Mouse (Mus musculus) frontal cortex, adult (tissue): Measurements from ENCODE around the gene Dpy19l1.
A peak's percentile ranks its signal among the peaks of the same experiment; 100 is the strongest.

Experiments used
- ATAC-seq: cut with Nextera tagmentation; 2 replicates; pipeline ENCODE4 v1.9.2; 2017; ENCODE audit warnings: mild to moderate bottlenecking, moderate library complexity, mixed read lengths; ENCODE audit not compliant: low TSS enrichment

The Dpy19l1 gene

DNA sequence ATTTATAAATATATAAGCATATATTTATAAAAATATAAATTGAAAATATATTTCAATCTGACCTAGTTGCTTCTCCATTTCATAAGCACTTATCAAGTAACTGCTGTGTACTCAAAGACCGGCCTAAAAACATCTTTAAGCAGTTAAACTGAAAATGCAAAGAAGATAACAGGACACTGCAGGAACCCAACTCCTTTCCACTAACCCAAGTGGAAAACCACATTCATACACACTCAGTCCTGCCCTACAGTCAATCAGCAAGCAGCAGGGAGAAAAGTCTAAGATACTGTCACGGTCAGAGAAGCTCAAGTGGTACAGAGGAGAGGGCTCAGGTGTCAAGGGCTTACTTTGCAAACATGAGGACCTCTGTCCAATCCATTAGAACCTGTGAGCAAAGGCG is 30.4 kb downstream of the Dpy19l1 start:
- ATAC-seq = no peak

DNA sequence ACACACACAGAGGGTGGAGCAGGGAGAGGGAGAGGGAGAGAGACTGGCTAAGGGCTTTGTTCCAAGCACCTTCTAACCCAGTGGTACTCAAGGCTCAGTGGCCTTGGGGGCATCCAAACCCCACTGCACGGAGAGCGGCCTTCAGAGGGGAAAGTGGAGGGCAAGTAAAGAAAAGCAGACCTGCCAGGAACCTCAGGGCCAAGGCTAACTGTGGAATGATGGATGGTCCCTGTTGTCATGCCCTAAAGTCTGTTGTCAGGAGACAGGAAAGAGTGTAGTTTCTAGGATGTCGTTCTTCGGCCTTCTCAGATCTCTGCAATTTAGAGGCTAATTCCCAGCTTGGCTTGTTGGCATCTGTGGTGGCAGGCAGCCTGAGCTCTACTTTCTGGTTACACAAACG is 32.8 kb downstream of the Dpy19l1 start:
- ATAC-seq = no peak

DNA sequence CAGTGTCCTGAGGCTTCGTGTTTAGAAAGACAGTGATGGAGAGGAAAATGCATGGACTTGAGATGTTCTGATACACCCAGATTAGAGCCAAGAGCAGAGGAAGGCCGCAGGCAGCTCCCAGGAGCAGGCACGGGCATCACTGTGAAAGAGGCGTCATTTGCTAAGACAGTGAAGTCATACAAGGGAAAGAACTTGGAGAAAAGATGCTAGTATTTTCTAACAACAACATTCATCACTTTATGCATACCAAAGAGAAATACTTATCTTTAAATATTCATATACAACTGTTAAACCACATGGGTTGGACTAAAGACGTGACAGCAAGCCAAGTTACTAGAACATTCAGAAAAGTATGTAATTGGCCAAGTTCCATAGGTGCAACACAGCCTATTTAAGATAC is 35.8 kb downstream of the Dpy19l1 start:
- peak; percentile 25; the same call in 1 of the 2 replicates for ATAC-seq

DNA sequence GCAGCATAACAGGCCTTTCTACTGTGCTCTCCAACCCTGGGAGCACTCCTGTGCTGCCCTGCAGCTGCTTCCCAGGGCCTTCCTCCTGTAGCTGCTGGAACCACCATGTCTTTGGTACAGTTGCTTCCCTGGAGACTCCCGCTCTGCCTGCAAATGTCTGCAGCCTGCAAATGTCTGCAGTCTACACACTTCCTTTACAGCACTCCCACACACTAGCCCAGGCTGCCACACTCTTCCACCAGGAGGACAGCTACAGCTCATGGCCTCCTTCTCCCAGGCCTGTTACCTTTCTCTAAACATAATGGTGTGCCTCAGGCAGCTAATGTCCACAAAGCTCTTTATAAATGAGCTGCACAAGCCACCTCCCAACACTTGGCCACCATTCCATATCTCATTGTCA is 36.3 kb downstream of the Dpy19l1 start:
- ATAC-seq = peak; percentile 81

DNA sequence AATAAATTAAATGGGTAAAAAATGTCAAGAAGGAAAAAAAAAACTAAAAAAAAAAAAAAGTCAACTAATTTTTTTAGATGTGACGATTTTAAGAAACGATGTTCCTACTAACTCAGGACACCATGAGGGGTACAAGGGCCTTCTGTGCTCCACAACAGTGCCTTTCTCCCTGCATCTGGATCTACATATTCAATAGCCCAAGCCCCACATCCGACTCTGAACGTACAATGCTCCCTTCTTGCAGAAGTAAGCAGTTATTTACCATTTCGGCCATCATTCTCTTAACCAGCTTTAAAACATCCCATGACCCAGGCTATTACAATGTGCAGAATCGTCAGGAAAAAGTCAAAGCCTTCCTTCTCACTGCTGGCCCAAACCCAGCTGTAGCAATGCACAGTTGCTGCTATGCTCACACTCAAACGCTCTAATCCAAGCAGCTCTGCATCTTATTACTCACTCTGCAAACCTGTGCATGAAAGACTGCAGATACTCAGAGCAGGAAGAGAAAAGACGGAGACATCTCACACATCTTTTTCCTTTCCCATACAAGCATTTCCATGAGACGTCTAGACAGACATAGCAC is 41.5 kb downstream of the Dpy19l1 start:
- peak; percentile 41; the same call in 1 of the 2 replicates for ATAC-seq

DNA sequence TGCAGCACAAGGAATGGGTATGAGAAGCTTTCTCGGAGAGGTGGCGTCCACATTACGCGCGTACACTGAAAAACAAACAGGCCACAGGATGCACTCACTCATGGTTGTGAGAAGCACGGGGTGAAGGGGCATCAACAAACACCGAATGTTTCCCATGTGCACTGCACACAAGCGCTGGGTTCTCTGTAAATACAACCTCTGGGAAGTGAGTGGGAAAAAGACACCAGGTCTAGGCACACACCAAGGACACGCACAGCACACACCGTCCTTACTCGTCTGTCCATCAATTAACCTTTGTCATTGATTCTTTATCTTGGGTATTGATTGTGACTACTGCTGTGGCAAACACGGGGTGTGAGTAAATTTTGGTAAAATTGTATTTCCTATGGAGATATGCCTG is 49.1 kb downstream of the Dpy19l1 start:
- no peak for ATAC-seq

DNA sequence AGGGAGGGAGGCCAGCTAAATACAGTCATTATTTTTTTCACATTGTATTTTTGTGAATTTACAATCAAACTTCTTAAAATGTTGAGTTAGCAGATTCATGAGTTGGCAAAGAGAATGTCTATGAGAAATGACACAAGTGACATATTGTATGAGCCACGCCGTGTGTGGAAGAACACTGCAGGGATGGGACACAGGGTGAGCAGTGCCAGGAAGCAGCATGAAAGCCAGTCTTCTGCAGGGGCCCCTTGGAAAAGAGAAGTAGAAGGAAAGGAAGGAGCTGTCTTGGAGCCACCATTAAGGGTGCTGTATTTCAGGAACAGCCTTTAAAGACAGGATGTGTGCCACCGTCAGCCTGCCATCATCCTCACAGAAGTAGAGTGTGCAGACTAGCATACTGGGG is 52.0 kb downstream of the Dpy19l1 start:
- no peak for ATAC-seq

DNA sequence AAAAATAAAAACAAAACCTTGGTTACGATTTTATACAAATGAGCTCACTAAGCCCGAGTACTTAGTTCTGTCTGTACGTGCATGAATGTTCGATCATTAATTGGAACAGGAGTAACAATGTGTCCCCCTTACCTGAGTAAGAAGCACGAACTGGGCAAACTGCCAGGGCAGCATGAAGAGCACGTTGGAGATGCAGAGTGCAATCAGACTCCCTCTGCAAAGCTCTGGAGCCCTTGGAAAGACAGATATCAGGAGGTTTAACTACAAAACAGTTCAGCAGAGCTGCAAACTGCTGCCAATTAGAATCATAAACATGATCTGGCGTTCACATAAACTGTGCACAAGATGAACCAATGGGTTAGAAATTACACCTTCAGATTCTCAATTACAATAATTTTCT is 52.4 kb downstream of the Dpy19l1 start:
- ATAC-seq = no peak

DNA sequence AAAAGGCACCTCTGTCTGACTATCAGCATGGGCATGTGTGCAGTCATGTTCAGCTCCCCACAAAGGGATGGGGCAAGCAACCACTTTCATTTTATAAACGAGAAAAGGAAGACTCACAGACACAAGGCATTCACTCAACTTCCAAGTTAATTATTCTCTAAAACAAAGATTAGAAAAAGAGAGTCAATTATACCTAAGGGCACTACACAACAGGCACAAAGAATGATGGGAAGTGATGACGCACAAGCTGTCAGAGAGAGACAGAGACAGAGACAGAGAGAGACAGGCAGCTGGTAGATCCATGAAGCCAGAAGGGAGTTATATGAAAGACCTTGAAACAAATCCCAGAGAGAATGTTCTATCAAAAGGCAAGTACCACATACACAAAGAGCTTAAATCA is 68.0 kb downstream of the Dpy19l1 start:
- no peak for ATAC-seq

DNA sequence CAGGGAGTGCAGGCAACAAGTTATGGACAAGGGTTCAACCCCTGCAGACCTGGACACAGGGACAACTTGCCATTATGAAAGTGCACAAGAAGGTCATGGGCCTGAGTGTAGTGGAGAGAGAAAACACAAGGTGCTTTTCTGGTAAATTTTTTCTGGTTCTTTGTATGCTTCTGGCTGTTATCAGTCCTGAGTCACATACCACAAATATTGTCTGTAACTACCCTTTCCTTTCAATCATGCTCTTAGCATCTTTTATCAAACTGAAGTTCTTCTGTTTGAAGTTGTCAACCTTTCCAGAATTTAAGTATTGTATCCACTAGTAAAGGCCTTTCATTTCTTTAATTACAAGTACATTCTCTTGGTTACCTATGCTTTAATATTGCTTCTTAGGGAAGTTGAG is 73.2 kb downstream of the Dpy19l1 start:
- ATAC-seq = no peak

DNA sequence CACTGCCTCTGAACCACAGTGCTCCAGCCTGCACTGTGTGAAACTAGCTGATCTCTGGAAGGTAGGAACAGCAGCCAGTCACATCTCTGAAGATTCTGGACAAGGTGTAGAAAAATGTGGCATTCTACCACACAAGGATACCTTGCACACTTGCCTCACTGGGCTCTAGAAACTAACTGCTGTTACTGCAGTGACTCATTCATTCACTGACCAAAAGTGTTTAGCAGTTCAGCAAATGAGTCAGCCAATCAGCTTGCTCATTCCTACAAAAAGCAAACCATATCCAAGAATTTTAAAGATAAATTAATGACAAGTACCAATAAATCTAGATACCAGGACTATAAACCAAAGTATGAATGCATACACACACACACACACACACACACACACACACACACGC is 77.3 kb downstream of the Dpy19l1 start:
- ATAC-seq = no peak

DNA sequence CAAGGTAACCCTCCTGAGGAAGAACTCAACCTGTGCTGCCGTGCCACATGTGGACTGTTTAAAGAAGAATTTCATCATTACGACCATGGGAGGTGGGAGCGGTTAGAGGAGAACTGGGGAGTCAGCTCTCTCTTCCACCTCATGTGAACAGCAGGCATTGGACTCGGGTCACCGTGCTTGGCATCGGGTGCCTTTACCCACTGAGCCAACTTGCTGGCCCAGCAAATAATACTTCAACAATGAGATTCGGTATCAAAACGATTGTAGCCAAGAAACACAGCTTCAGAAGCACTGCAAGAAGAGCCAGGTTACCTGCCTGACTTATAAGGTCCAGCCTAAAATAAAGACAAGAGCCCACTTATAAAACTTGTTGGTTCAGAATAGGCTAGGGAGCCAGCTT is 79.7 kb downstream of the Dpy19l1 start:
- ATAC-seq = no peak

DNA sequence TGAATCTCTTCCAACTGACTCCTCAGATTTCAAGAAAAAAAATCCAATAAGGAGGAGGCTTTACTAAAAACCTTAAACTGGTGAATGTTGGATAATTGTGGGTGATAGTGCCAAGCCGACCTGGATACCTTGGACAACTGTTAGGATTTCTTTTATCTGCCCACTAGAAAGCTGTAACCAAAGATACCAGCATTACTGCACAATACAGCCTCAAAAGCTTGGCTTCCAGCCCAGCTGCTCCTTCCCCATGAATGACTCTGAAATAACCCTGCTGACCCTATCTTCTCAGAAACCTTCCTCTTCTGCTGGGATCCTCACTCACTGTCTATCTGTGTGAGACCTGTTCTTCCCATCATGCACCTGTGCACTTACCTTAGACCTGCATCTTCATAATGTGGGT is 81.1 kb downstream of the Dpy19l1 start:
- no peak for ATAC-seq

DNA sequence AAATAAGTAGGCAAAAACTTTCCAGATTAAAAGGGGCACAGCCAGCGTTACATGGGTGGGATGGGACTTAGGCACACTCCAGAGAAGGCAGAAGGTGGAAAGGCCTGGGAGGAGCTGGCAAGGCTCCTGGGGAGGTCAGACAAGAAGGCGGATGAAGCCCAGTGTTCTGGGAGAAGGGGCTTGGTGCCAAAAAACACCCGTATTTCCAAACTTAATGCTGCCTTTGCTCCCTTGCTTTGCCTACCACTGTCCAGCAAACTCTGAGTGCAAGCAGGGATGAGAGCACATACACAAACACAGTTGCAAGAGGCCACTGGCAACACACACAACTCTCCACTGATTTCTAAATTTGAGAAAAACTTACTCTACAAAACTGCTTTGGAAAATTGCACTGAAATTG is 81.7 kb downstream of the Dpy19l1 start:
- ATAC-seq = no peak

DNA sequence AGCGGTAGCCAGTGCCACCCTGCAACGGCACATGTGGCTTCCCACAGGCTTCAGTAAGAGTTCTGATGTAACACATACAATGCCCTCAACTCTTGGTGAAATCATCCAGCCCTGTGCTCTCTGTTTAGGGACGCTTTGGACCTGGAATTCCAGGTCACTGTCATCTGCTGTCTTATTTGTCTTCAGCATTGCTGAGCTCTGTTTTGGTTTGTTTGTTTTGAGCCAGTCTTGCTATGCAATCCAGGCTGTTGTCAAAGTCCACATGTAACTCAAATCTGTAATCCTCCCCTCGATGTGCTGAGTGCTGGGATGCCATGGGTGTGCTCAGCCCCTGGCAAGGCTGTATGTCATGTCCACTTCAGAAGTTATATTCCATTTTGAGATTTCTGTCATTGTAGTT is 82.8 kb downstream of the Dpy19l1 start:
- no peak for ATAC-seq

DNA sequence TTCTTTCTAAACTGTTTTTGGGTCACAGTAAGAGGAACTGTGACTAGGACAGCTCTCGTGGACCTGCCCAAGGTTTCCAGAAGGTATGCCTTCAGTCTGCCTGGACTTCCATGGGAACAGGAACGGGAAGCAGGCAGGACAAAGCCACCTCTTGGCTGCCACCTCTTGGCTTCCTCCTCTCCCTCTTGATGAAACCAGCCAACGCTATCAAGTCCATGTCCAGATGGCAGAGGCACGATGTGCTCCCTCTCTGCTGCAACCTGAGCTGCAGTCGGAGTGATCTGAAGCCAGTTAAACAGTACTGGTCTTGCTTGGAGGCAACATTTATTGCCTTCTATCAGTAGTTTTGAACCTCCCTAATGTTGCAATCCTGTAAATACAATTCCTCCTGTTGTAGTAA is 84.7 kb downstream of the Dpy19l1 start:
- ATAC-seq = 0 out of 2 replicates have a peak, but pooled peaks have one; percentile 31

DNA sequence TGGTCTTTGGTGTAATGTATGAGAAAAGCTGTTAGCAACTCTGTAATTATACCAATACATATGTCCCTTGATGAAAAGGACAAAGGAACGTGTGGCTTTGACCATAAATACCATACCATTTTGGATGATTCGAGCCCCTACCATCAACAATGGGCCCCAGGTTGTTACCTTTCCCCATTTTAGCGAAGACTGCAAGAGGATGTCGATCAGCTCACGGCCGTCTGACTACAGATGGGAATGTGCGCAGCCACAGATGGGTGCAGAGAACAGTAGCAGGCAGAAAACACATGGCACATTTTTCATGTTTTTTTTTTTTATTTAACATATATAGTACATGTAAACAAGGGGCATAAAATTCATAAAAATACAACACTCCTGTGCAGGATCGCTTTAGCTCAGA is 91.5 kb downstream of the Dpy19l1 start:
- ATAC-seq = no peak

DNA sequence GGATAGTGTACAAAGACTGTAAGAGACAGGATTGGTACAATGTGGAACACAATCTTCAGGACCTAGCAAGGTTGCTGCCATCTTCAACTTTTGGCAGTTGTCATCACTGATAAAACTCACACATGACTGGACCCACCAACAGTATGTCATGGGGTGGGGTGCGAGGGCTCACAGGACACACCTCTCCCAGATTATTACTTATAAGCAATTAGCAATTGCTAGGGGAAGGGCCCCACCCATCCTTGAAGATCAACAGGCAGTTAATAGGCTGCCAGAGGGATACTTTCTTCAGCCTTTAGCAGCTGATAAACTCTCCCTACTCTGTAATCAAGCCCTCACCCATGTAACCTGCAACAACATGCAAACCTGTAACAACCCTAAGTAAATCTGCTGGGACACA is 92.5 kb downstream of the Dpy19l1 start:
- ATAC-seq = no peak

DNA sequence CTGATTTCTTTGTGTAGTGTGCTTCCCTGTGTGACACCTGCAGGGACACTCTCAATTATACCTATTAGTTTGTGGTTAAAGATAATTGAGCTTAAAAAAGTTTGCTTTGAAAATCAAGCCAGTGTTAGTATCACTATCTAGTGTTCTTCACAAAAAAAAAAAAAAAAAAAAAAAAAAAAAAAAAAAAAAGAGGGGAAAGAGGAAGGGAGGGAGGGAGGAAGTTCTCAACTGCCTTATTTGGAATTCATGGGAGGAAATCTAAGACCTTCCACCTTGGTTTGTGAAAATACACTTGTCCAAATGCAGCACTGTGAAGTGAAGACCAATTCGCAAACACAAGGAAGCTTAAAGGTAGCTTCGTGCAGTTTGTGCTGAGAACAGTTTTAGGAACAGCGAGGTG is 94.9 kb downstream of the Dpy19l1 start:
- no peak for ATAC-seq

DNA sequence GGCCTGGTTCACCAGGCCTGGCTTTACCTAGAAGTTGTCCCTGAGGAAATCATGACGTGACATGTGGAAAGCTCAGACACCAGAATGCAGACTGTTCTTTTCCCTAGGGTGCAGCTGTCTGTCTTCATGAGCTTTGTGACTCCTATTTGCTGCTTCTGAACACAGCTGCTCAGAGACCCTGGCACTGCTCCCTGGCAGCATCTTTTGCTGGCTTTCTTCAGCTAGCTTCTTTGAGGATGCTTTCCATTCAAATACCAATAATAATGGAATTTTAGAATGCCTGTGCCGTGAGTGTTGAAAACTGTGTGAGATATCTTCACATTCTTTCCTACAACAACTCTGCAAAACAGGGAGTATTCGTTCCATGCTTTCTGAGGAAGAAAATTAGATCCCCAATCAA is 108.8 kb downstream of the Dpy19l1 start:
- ATAC-seq = no peak

DNA sequence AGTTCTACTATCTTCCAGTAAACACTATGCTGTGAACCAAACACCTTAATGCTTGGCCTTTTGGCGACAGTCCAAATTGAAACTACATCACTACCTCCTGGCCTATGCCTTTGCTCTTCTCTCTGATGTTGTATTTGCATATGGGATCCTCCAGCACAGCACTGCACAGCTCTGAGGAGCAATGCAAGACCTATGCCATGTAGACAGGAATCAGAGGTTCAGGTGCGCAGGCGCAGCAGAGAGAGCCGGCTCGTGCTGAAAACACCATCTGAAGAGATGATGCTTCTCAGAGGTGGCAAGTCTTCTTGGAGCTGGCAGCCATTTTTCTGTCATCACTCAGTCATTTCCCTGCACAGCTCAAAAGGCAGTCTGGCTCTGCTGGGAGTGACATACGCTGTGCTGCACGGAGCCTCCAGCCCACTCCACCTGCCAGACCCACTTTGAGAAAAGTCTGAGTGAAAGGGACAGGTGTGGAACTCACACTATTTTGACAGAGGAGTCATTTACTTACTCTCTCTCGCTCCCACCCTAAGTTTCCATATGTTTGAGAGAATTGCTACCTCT is 112.1 kb downstream of the Dpy19l1 start:
- ATAC-seq = peak; percentile 47

DNA sequence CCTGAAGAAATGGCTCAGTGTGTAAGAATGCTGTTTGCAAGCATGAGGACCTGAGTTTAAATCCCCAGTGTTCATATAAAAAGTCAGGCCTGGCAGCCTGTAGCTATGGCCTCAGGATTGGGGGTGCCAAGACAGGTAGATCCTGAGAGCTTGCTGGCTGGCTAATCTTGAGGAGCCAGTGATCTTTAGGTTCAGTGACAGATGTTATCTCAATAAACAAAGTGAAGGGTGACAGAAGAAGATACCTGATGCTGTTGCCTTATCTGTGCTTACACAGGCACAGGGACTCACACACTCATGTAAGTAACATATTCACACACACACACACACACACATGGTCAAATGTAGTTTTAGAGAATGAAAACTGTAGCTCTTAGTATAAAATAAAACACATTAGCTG is 115.7 kb downstream of the Dpy19l1 start:
- no peak for ATAC-seq

DNA sequence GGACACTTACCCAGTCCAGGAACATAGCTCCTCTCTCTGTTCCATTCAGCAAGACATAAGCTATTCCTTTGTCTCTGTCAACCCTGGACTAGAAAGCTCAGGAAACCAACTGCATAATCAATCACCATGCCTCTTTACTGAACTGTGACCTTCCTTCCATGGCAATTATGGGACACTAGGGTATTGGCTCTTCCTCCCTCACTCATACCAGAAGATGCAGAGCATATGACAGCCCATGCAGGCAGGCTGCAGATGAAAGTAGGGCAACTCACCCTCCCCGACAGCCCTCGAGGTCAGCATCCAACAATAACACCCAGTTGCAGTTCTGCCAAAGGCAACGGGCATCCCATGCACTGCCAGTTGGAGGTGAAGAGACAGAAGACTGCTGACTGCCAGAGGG is 123.6 kb downstream of the Dpy19l1 start:
- no peak for ATAC-seq

DNA sequence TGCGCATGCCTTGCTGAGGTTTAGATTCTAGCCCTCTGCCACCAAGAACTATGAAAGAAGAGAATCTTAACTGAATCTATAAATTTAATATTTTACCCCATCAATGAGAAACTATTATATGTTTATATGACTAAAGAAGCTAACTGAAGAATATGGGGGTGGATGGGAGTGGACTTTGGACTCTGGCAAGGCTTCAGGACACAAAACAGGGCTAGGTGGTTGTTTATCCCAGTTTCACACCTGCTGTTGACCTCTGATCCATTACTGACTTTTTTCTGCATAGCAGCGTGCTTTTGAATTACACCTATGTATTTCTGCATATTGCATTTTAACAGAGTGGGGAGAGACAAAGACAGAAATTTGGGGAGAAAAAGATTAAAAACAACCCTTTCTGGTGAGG is 124.1 kb downstream of the Dpy19l1 start:
- no peak for ATAC-seq
